Mouse (Mus musculus) adrenal gland, postnatal 14 days (tissue): ENCODE measurements around the gene Ppp2r5d. TPM values are rescaled to one million over a fixed set of nuclear protein-coding genes. Genes with fewer than 3 reads are reported as not detected.
A peak's percentile ranks its signal among the peaks of the same experiment; 100 is the strongest.

Experiments
- DNase-seq: peaks from one replicate; pipeline ENCODE4 v3.0.0; 2021; ENCODE audit warnings: mixed read lengths
- total RNA-seq: library from RNA; stranded (reverse); gene quantifications from 2 replicates; pipeline ENCODE4 v1.2.3, GENCODE M21; 2021

Ppp2r5d gene
- total RNA-seq, 1 experiment from 2014 or later: 47.1 TPM

GRCm38 (mm10) chr17:46645561-46646321 lies 59.2 kb downstream of the Ppp2r5d start, which contains the start of the genes Klc4 and Mrpl2:
Klc4 (minus strand) TSS chr17:46646022.
Mrpl2 (plus strand) TSS chr17:46646229.
- DNase-seq: peak; percentile 99

- peak; percentile 87 for DNase-seq
These were observed 59.9 kb downstream of the Ppp2r5d start for GRCm38 (mm10) chr17:46644916-46645475.

GRCm38 (mm10) chr17:46644152-46644805 lies 60.6 kb downstream of the Ppp2r5d start:
- no peak for DNase-seq

GRCm38 (mm10) chr17:46642060-46642459 lies 62.9 kb downstream of the Ppp2r5d start:
- no peak for DNase-seq

- DNase-seq: no peak
These were observed 65.0 kb downstream of the Ppp2r5d start for GRCm38 (mm10) chr17:46639929-46640328.

- peak; percentile 77 for DNase-seq
These were observed 67.9 kb downstream of the Ppp2r5d start for GRCm38 (mm10) chr17:46636831-46637523.

Other genes starting within 250 kb of the Ppp2r5d start
- 0.78 and 1.4 TPM in 2 replicates for gene Ttbk1, start 217.4 kb downstream of the Ppp2r5d start, total RNA-seq
- 5.3 and 7.8 TPM in 2 replicates for gene Dnph1, start 208.4 kb downstream of the Ppp2r5d start, total RNA-seq
- 17.1 and 20.7 TPM in 2 replicates for gene Cul9, start 158.7 kb downstream of the Ppp2r5d start, total RNA-seq
- 38.4 and 39.2 TPM in 2 replicates for gene Srf, start 148.9 kb downstream of the Ppp2r5d start, total RNA-seq
- 13.8 and 16.0 TPM in 2 replicates for gene Ptk7, start 75.6 kb downstream of the Ppp2r5d start, total RNA-seq
- gene Klc4, start 59.1 kb downstream of the Ppp2r5d start, total RNA-seq: 32.3 and 34.7 TPM in 2 replicates
- 127 and 134 TPM in 2 replicates for gene Mrpl2, start 58.9 kb downstream of the Ppp2r5d start, total RNA-seq
- 45.5 and 52.3 TPM in 2 replicates for gene Cul7, start 54.8 kb downstream of the Ppp2r5d start, total RNA-seq
- 23.7 and 25.7 TPM in 2 replicates for gene Rrp36, start 30.8 kb downstream of the Ppp2r5d start, total RNA-seq
- gene Mea1, start 26.3 kb downstream of the Ppp2r5d start, total RNA-seq: 80.5 and 90.2 TPM in 2 replicates
- 80.0 and 83.6 TPM in 2 replicates for gene Klhdc3, start 24.2 kb downstream of the Ppp2r5d start, total RNA-seq
- 70.2 and 72.3 TPM in 2 replicates for gene Pex6, start 6.4 kb upstream of the Ppp2r5d start, total RNA-seq
- gene Gnmt, start 24.1 kb upstream of the Ppp2r5d start, total RNA-seq: 6.9 and 124 TPM in 2 replicates
- 41.0 and 43.1 TPM in 2 replicates for gene Cnpy3, start 47.1 kb upstream of the Ppp2r5d start, total RNA-seq
- gene Ptcra, start 58.6 kb upstream of the Ppp2r5d start, total RNA-seq: 0.33 TPM in 1 of 2 replicates, not detected in the other
- 62.9 and 66.5 TPM in 2 replicates for gene 2310039H08Rik, start 67.5 kb upstream of the Ppp2r5d start, total RNA-seq
- gene Rpl7l1, start 77.6 kb upstream of the Ppp2r5d start, total RNA-seq: 92.0 and 97.4 TPM in 2 replicates
- 19.4 and 20.1 TPM in 2 replicates for gene Bicral, start 153.4 kb upstream of the Ppp2r5d start, total RNA-seq
- 20.6 and 20.7 TPM in 2 replicates for gene Tbcc, start 185.6 kb upstream of the Ppp2r5d start, total RNA-seq
- gene Prph2, start 205.3 kb upstream of the Ppp2r5d start, total RNA-seq: not detected in 2 replicates